Mouse (Mus musculus) CD4-positive helper T cell, adult 2 months (primary cell): ENCODE measurements around the gene Leng1.
A peak's percentile ranks its signal among the peaks of the same experiment; 100 is the strongest.

Source experiments
- DNase-seq: peaks from one replicate; pipeline ENCODE4 v3.0.0-alpha.2; 2012; ENCODE audit warnings: low read depth, missing footprints, low spot score

Gene Leng1

DNA sequence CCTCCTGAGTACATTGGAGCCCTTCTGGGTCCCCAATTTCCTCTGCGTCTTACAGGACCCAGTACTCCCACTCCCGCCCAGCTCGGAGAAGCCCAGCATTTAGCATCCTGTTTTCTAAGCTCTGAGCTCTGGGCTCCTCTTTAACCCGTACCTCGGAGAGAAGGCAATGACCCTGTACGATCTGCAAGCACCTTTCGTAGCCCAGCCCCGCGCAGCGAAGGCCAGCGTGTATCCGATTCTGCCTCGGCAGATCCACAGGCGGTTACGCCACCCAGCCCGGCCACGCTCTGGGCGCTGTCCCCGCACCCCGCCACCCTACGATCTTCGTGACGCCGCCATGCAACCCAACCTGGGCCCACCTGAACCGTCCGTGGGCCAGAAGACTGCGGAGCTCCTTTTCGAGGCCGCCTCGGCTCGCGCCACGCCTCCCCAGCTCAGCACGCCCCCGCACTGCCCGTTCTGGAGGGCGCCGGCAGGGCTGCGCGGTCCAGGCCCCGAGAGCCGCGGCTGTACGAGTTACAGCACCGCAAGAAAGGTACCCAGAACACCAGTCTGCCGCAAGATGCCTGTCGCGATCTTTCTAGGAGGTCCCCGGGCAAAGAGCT lies 26.8 kb upstream of the Leng1 start, which contains the start of gene Tsen34:
Gene Tsen34, plus strand, starts transcription at position 482 of the 605 bp plus-strand sequence.
- no peak for DNase-seq

DNA sequence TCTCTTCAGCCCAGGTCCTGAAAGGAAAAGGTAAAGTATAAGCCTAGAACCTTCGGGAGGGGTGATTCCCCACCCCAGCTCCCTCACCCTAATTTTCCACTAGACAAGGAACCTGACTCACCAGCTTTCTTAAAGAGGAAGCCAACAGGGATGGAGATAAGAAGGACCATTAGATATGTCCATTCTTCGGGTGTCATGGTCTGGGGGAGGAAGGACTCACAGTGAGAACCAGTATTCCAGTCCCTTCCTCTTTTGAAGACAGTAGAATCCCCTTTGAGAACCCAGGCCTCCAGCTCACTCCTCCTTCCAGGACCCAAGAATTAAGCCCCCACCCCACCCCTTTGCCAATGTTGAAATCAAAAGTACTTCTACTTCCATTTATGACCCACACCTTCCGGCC lies 26.3 kb upstream of the Leng1 start:
- peak; percentile 22 for DNase-seq

DNA sequence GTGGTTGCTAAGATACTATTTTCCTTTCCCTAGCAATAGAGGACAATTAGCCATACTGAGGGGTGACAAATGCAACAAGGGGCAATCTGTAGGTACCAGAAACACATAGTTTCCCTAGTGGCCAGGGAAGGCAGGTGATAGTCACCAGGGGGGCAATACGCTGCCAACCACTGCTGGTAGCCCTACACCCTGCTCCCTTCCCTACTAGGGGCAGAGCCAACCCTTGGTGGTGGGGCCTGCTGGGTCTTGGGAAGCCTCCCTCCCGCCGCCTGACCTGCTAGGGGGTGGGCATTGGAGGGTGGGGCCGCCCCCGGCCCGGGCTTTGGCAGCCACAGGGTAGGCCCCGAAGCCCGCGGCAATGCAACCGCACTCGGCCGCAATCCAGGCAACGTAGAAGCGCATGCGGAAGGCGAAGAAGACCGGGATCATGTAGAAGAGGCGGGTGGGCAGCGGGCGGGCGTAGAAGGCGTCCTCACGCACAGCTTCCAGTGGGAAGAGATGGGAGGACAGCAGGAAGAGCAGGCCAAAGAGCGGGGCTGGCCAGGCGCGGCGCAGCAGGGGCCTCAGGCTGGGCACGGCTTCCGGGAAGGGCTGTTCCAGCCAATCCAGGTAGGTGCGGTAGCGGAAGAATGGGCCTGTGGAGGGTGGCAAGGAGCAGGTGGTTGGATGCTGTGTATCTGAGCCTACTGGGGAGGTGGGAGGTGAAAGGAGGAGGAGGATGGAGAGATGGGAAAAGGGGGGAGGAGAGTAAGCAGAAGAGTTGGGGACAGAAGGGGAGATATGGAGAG lies 20.0 kb upstream of the Leng1 start:
- DNase-seq = no peak

DNA sequence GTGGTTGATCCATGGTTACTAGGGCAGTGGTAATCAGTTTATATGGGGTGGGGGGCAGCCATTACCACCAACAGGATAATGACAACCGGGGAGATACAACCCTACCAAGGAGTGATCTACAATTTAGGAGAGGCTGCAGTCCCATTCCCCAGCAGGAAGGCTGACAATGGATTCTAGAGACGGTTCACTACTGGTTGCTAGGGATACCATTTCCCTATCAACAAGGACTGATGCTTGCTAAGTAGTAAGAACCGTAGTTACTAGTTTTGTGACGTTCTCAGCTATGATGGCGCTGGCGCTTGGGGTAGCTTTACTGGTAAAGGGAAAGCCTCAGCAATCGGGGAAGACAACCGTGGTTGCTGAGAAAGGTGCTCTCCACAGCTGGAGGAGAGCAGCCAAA lies 19.1 kb upstream of the Leng1 start:
- no peak for DNase-seq

DNA sequence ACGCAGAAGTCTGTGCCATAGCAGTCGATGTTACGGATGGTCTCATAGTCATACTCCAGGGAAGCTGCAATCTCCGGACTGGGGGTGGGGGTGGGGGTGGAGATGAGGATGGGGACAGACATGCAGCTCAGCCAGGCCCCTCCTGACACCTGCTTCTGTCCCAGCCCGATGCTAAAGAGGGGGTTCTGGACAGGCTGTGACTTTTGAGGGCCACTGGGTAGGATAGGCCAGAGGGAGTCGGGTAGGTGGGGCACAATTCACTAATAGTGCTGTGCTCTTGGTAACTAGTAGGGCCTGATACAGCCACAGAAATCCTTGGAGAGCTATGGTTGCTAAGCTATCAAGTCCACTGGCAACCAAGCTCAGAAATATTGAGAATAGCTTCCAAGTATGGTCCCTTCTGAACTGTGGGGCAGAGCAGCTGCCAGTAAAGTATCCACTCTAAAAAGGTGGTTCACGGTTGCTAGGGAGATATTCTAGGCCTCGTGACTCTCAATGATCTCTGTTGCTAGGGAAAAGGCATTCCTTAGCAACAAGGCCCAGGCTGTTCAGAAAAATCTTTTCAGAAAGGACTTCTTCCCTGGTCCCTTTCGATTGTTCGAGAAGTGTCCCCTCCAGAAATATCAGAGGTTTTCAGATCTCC lies 18.4 kb upstream of the Leng1 start:
- no peak for DNase-seq

DNA sequence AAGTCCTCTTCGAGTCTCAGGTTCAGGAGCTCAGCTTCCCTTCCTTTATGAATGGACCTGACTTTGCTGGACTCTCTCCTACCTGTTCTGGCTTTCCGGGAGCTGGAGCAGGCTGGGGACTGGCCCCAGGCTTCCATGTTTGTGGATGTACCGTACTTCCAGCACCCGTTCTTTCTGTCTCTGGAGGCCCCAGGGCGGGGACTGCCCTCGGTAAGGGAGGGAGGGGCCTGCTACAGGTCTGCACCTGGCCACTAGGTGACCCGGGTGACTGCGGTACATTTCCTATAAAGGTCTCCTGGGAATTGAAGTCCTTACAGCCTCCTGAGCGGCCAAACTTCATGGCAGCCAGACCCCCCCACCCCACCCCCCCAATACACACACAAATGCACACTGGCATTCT lies 11.7 kb upstream of the Leng1 start, which contains the start of gene Tmc4:
Gene Tmc4, minus strand, starts transcription at position 212 of the 400 bp plus-strand sequence.
- DNase-seq = no peak

DNA sequence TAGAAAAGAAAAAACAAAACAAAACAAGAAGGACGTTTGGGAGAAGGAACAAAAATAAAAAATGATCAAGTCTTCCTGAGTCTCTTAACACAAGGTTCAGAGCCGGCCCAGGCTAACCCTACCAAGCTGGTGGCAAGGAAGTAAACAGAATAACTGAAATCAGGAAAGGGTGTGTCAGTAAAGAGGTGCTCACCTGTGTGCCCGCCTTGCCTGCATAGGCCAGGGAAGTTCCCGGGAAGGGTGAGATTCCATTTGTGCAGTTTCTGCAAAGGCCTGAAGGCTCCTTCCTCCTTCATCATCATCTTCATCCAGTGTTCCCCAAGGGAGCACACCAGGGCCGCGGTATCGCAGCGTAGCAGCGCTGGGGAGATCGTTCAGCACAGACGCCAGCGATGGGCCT lies 10.7 kb upstream of the Leng1 start:
- no peak for DNase-seq

DNA sequence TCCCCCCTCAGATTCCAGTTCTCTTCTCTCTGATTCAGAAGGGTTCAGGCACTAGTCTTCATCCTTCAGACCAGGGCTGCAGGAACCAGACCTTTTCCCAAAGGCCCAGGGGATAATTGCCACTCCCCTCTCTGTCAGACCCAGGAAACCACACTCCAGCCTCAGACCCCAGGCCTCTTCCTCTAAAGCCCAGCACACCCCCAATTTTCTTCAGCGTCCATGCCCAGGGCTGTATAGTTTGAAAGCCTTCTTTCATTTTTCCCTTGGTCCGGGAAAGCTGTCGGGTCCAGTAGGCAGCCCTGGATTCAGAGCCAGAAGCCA lies 9.5 kb upstream of the Leng1 start:
- no peak for DNase-seq

DNA sequence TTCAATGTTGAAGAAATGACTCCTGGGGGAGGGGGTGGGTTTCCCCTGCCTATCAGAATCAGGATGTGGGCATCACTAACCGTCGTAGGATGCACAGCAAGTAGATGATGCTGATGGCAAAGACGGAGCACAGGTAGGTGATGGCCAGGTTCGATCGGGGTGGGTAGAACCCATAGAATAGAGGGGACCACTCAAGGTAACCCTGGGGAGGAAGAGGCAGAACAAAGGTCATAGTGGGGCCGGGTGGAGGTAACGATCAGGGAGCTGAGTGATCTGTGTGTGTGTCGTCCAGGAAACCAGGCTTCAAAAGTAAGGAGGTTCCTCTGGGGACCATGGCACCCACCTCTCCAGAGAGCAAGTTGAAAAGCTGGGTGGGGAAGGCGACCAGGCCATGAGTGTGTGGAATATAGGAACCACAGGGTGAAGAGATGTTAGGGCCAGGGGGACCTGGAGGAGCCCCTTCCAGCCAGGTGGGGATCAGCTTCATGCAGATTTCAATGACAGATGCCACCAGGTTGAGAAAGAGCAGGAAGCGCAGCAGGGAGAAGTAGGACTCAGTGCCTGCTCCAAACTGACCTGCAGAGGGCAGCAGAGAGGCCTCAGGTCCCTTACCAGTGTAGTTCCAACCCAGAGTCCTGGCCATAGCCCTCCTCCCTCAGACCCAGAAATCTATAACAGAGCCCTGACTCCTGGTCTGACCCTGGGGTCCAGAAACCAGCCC lies 9.0 kb upstream of the Leng1 start:
- peak; percentile 74 for DNase-seq

DNA sequence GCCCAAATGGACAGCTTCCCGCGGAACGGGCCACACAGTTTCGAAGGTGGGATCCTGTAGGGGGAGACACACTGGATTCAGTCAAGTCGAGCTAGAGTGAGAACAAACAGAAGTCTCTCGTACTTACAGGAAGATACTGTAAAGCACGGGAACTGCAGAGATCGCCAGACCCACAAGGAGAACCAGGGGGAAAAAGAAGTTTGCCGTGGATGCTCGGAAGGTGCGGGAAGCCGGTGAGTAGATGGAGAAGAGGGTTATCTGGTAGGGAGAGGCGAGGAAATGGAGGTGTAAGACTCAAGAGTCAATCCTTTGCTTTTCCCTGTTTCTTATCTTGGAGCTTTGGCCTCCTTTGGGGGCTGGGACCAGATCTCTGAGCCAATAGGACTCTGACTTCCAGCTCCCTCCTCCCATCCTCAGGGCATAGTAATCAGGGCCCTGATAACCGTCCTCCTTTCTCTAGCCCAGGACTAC lies 1.3 kb upstream of the Leng1 start:
- DNase-seq = no peak

DNA sequence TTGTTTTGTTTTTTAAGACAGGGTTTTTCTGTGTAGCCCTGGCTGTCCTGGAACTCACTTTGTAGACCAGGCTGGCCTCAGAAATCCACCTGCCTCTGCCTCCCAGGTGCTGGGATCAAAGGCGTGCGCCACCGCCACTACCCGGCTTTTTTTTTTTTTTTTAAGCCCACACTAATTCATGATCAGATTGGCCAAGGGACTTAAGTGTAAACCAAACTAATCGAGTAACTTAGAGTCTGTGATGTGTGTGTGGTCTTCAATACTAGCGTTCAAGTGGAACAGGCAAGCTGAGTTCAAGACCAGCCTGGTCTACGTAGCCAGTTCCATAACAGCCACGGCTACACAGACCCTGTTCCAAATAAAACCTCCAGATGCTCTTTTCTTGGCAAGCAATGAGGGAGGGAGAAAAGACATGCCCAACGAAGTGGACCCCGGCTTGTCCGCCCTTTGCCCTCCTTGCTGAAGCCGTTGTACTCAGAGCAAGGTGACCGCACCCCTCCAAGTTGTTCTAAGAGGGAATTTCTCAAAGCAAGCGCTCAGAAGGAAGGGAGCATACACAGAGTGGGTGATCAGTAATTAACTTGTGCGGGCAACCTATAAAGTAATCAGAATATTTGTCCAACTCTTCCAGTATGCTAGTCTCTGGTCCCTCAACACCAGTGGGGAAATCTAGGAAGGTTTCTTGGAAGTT lies 971 bp downstream of the Leng1 start:
- no peak for DNase-seq

DNA sequence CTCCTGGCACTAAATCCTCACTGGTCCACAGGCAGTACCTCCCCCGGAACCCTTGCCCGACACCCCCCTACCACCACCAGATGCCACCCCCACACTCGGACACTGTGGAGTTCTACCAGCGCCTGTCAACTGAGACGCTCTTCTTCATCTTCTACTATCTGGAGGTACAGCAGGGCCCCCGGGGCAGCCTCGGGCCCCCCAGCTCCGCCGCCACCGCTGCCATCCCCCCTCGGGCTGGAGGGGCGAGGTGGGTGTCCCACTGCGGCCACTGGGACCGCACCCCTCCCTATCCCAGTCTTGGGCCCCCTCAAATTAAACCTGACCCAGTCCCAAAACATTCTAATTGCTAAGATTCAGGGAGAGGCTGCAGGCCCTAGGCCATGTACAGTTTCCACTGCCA lies 7.1 kb downstream of the Leng1 start:
- no peak for DNase-seq

DNA sequence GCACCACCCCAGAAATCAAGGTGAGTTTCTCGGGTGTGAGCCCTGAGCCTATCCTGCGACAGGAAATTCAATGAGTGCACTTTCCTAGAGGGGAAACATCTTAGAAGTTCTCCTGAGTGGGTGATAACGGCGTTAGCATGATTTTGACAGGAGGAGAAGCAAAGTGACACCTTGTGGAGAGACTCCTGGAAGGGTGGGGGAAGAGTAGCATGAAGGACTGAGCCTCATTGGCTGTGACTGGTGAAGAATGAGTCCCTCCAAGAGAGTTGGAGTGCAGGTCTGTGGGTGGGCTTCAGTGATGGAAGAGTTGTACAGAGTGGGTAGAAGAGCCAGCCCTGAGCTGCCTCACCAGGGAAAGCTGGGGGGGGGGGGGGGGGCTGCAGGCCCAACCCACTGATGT lies 8.7 kb downstream of the Leng1 start:
- DNase-seq = no peak

DNA sequence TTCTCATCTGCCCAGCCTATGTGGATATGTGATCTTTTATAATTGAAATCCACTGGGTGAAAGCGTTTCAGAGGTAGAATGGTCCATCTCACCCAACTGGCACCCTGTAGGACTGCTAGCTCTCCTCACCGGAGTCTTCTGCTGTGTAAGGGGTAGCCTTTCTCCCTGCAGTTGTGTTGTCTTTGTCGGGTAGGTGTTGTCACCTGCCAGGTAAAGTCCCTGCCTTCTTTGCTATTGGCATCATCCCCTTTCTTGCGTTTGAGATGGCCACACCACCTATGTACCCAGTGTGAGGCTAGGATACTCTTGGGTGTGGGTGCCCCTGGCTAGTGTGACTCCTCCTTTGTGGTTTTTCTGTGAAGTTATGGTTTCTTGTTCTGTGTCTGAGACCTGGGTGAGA lies 19.0 kb downstream of the Leng1 start:
- DNase-seq = no peak

DNA sequence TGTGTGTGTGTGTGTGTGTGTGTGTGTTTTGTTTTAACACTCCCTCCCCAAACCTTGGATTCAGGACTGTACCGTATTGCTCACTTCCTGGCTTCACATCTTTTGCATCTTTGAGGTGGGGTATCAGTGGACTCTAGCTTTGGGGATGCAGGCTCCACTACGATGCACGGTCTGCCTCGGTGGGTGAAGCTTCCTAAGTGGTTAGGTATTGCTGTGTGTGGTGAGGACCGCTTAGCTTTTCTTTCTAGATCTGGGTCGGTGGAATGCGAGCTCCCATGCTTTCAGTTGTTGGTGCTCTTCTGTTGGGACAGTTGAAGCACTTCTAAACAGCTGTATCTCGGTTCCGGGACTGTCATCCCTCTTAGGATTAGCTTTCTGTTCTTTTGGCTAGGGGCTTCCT lies 19.5 kb downstream of the Leng1 start:
- DNase-seq = peak; percentile 34

DNA sequence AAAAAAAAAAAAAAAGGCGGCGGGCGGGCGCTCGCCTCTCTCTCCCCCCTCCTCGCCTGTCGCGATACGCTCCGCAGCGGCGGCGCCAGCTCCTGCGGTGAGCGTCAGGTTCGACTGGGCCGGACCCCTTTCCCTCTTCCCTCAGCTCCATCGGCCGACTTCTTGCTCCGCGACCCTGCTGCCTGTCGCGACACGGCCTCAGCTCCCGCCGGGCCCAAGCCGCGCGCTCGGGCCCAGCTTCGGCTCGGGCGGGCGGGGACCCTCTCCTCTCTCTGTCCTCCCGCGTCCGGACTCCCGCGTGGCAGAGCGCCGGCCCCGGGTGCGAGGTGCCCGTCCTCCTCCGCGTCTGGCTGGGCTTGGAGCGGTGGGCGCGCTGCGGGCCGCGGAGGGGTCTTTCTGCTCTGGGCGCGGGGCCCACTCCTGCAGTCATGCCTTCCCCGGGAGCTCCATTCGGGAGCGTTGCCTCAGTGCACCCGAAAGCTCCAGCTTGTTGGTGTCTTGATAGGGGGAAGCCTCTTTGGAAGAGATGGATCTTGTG lies 20.1 kb downstream of the Leng1 start:
- no peak for DNase-seq

DNA sequence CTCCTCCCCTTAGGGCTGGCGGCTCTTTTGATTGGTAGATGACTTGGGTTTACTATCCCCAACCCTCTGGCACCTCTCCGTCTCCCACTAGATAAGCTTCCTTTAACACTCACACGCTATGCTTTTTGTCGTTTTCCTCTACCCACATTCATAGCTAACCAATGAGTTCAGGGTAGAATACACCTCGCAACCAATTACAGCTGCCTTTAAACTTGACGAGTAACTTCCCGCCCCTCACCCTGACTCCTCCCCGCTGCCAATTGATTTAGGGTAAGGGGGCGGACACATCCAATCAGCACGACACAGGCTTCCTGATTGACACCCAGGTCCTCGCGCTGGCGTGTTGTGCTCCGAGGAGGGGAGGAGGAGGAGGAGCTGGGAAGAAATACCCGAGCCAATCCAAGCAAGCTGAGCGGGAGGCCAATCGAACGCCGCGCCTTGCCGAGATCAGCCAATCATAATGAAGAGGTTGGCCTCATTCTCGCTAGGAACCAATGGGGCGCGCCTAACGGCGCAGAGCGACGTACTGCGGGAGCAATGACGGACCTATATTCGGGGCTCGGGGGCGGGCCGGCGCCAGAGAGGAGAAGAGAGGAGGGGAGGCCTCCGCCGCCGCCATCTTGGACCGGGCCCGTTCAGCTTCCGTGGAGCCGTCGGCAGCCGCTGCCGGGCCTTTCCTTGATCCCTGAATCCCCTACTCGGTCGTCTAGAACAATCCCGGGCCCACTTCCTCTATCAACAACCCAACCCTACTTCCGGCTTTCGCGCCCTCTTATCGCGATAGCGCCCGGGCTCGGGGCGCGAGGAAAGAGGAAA lies 20.8 kb downstream of the Leng1 start, which contains the start of gene Cnot3:
Gene Cnot3, plus strand, starts transcription at position 597 of the 816 bp plus-strand sequence.
- peak; percentile 100 for DNase-seq

DNA sequence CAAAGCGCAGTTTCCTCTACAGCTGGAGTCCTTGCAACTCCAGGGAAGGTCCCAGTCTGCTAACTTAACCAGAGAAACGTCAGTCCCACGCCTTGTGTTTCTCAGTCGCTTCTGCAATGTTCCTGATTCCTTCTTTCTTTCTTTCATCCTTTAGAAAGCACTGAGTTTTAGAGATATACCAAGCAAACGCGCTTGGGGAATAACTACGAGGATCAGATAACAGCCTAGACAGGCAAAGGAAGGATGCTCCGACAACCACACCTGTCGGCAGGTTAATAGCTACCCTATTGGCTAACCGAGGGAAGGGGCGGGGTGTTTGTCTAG lies 21.3 kb downstream of the Leng1 start:
- DNase-seq = no peak

DNA sequence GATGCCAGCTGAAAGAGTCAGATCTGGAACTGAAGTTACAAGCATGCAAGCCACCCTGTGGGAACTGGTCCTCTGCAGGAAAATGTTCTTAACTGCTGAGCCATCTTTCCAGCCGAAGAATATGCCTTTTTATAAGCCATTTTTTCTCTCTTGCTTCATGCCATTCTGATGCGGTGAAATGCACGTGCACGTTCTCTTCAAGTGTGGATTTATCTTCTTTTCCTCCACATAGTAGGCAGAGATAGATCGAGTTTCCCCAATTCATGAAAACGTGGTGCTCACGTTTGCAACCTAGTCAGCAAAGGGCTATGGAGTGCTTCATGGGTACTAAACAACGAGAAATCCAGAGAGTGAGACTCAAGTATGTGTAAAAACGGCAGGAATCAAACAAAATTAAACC lies 21.8 kb downstream of the Leng1 start:
- no peak for DNase-seq

DNA sequence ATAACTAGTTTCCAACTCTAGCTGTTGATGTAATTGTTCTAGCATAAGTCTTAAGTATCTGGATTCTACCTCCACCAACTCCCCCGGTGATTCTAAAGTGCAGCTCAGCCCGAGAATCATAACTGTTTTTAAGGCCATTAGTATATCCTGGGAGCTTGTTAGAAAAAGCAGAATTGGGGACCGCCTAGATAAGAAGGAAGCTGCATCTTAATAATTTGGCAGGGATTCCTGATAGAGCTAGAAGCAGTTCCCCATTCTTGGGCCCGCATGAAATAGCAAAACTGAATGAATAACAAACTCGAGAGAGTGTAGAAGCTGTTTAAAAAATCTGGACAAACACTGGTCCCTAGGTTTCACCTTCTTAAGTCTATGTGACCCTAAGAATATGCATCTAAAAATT lies 22.2 kb downstream of the Leng1 start:
- DNase-seq = no peak

DNA sequence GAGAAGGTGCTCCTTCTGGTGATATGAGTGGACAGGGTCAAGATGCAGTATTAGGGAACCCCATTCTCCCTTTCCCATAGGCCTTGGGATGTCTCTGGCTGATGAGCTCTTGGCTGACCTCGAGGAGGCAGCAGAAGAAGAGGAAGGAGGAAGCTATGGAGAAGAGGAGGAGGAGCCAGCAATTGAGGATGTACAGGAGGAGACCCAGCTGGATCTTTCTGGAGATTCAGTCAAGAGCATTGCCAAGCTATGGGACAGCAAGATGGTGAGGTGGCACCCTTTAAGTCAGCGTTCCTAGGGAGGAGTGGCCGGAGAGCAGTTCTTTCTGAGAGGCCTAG lies 35.2 kb downstream of the Leng1 start:
- DNase-seq = no peak
